ENCODE assay signal across 8 mouse cellular contexts in genomic region chr19:10714682-10715475, GRCm38 (mm10). TPM values are rescaled to one million over a fixed set of nuclear protein-coding genes. Genes with fewer than 3 reads are reported as not detected.
DNase-seq lines count a peak whose midpoint lies in the region; ATAC-seq and TF ChIP-seq lines count a peak whose summit lies in the region.

No protein-coding gene starts in this region.

- peaks cover 40% of the 10 kb centered on the region for H3K36me3 ChIP-seq in heart, embryonic 10.5 days
- peaks cover 23% of the 10 kb centered on the region for H3K36me3 ChIP-seq in hindbrain, embryonic 15.5 days
- peaks cover 19% of the 10 kb centered on the region for H3K36me3 ChIP-seq in midbrain, embryonic 11.5 days (ENCODE audit: control insufficient read depth, insufficient read depth, low read length)

- no peak for TF ChIP-seq POLR2A in bone marrow, adult 2 months (IDR thresholded peaks at IDR 0.05; ENCODE audit: borderline replicate concordance, control insufficient read depth, low read depth, low read length)

- H3K27ac ChIP-seq in heart, embryonic 10.5 days = no peak overlapping the region; the same call in 1 of the 2 replicates
- no peak overlapping the region for H3K27ac ChIP-seq in bone marrow, adult 2 months (ENCODE audit: control insufficient read depth, insufficient read depth, low read depth, low read length, poor library complexity)
- H3K27ac ChIP-seq in hindbrain, embryonic 15.5 days (replicated peaks) = peak overlapping the region; percentile 56; the same call in 1 of the 2 replicates
- no peak overlapping the region for H3K27ac ChIP-seq in midbrain, embryonic 11.5 days (ENCODE audit: low read depth, low read length)

- peak; percentile 54; the same call in 1 of the 2 replicates for ATAC-seq in erythroblast, adult 5-6 weeks (replicated peaks; ENCODE audit: low FRiP score, poor library complexity, severe bottlenecking)
- 0 out of 2 replicates have a peak, but pooled peaks have one; percentile 55 for ATAC-seq in hindbrain, embryonic 15.5 days (ENCODE audit: low FRiP score, low read depth)
- ATAC-seq in midbrain, embryonic 11.5 days (ENCODE audit: low FRiP score) = peak; percentile 62; the same call in 1 of the 2 replicates

- H3K4me3 ChIP-seq in heart, embryonic 10.5 days = no peak overlapping the region
- H3K4me3 ChIP-seq in bone marrow, adult 2 months (replicated peaks; ENCODE audit: control insufficient read depth, low read depth, low read length) = no peak overlapping the region
- H3K4me3 ChIP-seq in hindbrain, embryonic 15.5 days = no peak overlapping the region
- H3K4me3 ChIP-seq in midbrain, embryonic 11.5 days (ENCODE audit: low read depth, low read length) = no peak overlapping the region

- H3K4me1 ChIP-seq in heart, embryonic 10.5 days = peaks cover 17% of the 10 kb centered on the region
- H3K4me1 ChIP-seq in bone marrow, adult 2 months (ENCODE audit: control insufficient read depth, insufficient read depth, low read length) = no peaks in the 10 kb centered on the region
- peaks cover 20% of the 10 kb centered on the region for H3K4me1 ChIP-seq in hindbrain, embryonic 15.5 days (replicated peaks)
- peaks cover under 1% of the 10 kb centered on the region; the same call in 1 of the 2 replicates for H3K4me1 ChIP-seq in midbrain, embryonic 11.5 days (ENCODE audit: control insufficient read depth, insufficient read depth, low read length)

- TF ChIP-seq CTCF in bone marrow, adult 2 months (IDR thresholded peaks at IDR 0.05; ENCODE audit: control insufficient read depth, insufficient read depth, low read length) = peak; percentile 92

- peak; percentile 87 for DNase-seq in heart, adult 11 months
- no peak for DNase-seq in heart, embryonic 10.5 days (ENCODE audit: low spot score)
- peak; percentile 49 to 55 for DNase-seq in left cerebral cortex, adult 8-10 months (ENCODE audit: low spot score in 2 of 2)
- peak; percentile 82 for DNase-seq in midbrain, embryonic 11.5 days (ENCODE audit: low spot score, missing footprints)
- DNase-seq in spleen, postnatal 10 days (ENCODE audit: low spot score in 2 of 2) = peak; percentile 37 to 81

- H3K9me3 ChIP-seq in heart, embryonic 10.5 days = no peaks in the 10 kb centered on the region
- H3K9me3 ChIP-seq in hindbrain, embryonic 15.5 days = no peaks in the 10 kb centered on the region
- no peaks in the 10 kb centered on the region for H3K9me3 ChIP-seq in midbrain, embryonic 11.5 days (ENCODE audit: control insufficient read depth, low read length)

- H3K9ac ChIP-seq in hindbrain, embryonic 15.5 days = no peak overlapping the region
- no peak overlapping the region for H3K9ac ChIP-seq in midbrain, embryonic 11.5 days (ENCODE audit: low read length)

- no peak overlapping the region for H3K4me2 ChIP-seq in hindbrain, embryonic 15.5 days
- H3K4me2 ChIP-seq in midbrain, embryonic 11.5 days = no peak overlapping the region

- no peaks in the 10 kb centered on the region for H3K27me3 ChIP-seq in heart, embryonic 10.5 days (ENCODE audit: insufficient read depth, poor library complexity, severe bottlenecking)
- H3K27me3 ChIP-seq in hindbrain, embryonic 15.5 days = no peaks in the 10 kb centered on the region
- H3K27me3 ChIP-seq in midbrain, embryonic 11.5 days (ENCODE audit: control insufficient read depth, insufficient read depth, low read length) = no peaks in the 10 kb centered on the region

- WGBS in heart, embryonic 10.5 days = 47% methylated on average over 4 of the region's 4 CpGs
- 40% methylated on average over 4 of the region's 4 CpGs for WGBS in bone marrow, adult 2 months
- WGBS in hindbrain, embryonic 15.5 days = 37% methylated on average over 4 of the region's 4 CpGs
- WGBS in midbrain, embryonic 11.5 days = 52% methylated on average over 4 of the region's 4 CpGs

RNA-seq across cellular contexts. Expression of gene Cd5, which starts 23.9 kb away (rescaled TPM):
- polyA plus RNA-seq in heart, embryonic 10.5 days (2016; fragmentation: Nextera tagmentation; extraction: Ambion mirVana) = 0.18 and 0.28 TPM in 2 replicates
- 1.1 and 2.2 TPM in 2 replicates for polyA plus RNA-seq in bone marrow, adult 2 months (2011; ENCODE audit: insufficient read depth, insufficient read length, low replicate concordance, missing spikeins)
- total RNA-seq in erythroblast, adult 5-6 weeks (2015; ENCODE audit: low replicate concordance) = not detected in 2 replicates
- 0.17 TPM in 1 of 2 replicates, not detected in the other for total RNA-seq in erythroblast, adult 5-6 weeks (2017; ENCODE audit: low replicate concordance)
- 0.25 and 0.28 TPM in 2 replicates for polyA plus RNA-seq in hindbrain, embryonic 15.5 days (2015; fragmentation: Nextera tagmentation; extraction: Ambion mirVana)
- under 1 TPM; 0.13 to 0.51 (median 0.43) TPM for total RNA-seq in left cerebral cortex, adult 8-10 months (2022)
- polyA plus RNA-seq in midbrain, embryonic 11.5 days (2014; fragmentation: Nextera tagmentation; extraction: Ambion mirVana) = 0.08 and 0.22 TPM in 2 replicates

RNA-seq across cellular contexts. Expression of gene Vps37c, which starts 26.3 kb away (rescaled TPM):
- 26.5 and 26.7 TPM in 2 replicates for polyA plus RNA-seq in heart, embryonic 10.5 days (2016; fragmentation: Nextera tagmentation; extraction: Ambion mirVana)
- polyA plus RNA-seq in bone marrow, adult 2 months (2011; ENCODE audit: insufficient read depth, insufficient read length, low replicate concordance, missing spikeins) = 14.4 and 29.5 TPM in 2 replicates
- 7.9 and 8.6 TPM in 2 replicates for total RNA-seq in erythroblast, adult 5-6 weeks (2015; ENCODE audit: low replicate concordance)
- 2.9 and 4.7 TPM in 2 replicates for total RNA-seq in erythroblast, adult 5-6 weeks (2017; ENCODE audit: low replicate concordance)
- 28.8 and 31.8 TPM in 2 replicates for polyA plus RNA-seq in hindbrain, embryonic 15.5 days (2015; fragmentation: Nextera tagmentation; extraction: Ambion mirVana)
- total RNA-seq in left cerebral cortex, adult 8-10 months (2022) = 10 to 100 TPM; 17.8 to 23.9 (median 20.9) TPM
- 23.1 and 26.0 TPM in 2 replicates for polyA plus RNA-seq in midbrain, embryonic 11.5 days (2014; fragmentation: Nextera tagmentation; extraction: Ambion mirVana)

RNA-seq across cellular contexts. Expression of gene Pga5, which starts 37.0 kb away (rescaled TPM):
- polyA plus RNA-seq in heart, embryonic 10.5 days (2016; fragmentation: Nextera tagmentation; extraction: Ambion mirVana) = not detected in 2 replicates
- not detected in 2 replicates for polyA plus RNA-seq in bone marrow, adult 2 months (2011; ENCODE audit: insufficient read depth, insufficient read length, low replicate concordance, missing spikeins)
- not detected in 2 replicates for total RNA-seq in erythroblast, adult 5-6 weeks (2015; ENCODE audit: low replicate concordance)
- not detected in 2 replicates for total RNA-seq in erythroblast, adult 5-6 weeks (2017; ENCODE audit: low replicate concordance)
- polyA plus RNA-seq in hindbrain, embryonic 15.5 days (2015; fragmentation: Nextera tagmentation; extraction: Ambion mirVana) = not detected in 2 replicates
- not detected for total RNA-seq in left cerebral cortex, adult 8-10 months (2022)
- not detected in 2 replicates for polyA plus RNA-seq in midbrain, embryonic 11.5 days (2014; fragmentation: Nextera tagmentation; extraction: Ambion mirVana)
